Mouse (Mus musculus): ENCODE measurements around the gene Igf1r.

DNA sequence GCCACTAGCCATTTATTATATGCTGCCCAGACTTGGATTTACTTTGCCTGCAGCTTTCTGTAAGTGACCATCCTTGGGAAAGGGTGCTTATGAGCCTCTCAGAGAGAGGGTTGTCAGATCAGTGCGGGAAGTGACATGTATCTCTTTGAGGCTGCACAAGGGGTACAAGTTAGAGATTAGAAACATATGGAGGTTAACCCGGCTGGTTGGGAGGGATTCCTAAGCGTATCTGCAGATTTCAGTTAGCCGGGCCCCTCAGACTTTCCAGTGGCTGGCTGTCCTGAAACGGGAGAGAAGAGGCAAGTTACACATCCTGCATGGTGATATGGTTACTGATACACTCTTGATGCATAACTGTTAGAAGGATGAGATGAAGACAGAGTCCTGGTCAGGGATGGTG lies 161.7 kb downstream of the Igf1r start:
- TF ChIP-seq CTCF (IDR thresholded peaks at IDR 0.05) (no peak), EP300 (IDR thresholded peaks at IDR 0.05; ENCODE audit: insufficient read depth, low read depth, low read length) (no peak), POLR2A (IDR thresholded peaks at IDR 0.05; ENCODE audit: insufficient read depth, low read depth, low read length) (no peak)
